Mouse (Mus musculus) fibroblast of lung, adult 2 months (primary cell): Measurements from ENCODE around the gene Nrxn2.
A peak's percentile ranks its signal among the peaks of the same experiment; 100 is the strongest.

Source experiments
- DNase-seq: peaks from one replicate; pipeline ENCODE4 v3.0.0-alpha.2; 2011; ENCODE audit warnings: low read depth

Nrxn2 gene

DNA sequence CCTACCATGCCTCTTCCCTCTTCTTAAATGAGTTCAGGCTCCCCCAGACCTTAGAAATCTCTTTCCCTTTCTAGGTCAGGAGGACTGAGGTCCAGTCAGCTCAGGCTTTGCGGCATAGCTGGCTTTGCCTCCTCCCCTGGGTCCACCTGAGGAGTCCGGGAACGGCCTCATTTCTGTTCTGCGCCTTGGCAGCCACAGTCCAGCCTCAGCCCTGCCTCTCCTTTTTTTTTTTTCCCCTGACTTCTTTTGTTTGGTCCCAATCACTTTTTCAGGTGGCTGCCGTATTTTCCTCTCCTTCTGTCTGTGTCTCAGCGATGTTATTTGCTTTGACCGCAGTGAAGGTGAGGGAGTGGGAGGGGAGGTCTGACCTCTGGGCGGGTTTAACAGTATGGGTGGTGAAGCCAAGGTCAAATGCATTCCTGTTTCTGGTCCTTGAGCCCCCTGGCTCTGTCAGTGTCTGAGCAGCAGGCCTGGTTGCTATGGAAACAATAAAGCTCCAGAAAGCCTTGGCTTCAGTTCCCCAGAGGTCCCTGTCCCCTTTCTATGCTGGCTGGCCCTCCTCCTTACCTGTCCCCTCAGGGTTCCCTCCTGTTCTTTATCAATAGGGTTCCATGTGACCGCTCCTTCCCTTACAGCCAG is 34.3 kb downstream of the Nrxn2 start:
- no peak for DNase-seq

DNA sequence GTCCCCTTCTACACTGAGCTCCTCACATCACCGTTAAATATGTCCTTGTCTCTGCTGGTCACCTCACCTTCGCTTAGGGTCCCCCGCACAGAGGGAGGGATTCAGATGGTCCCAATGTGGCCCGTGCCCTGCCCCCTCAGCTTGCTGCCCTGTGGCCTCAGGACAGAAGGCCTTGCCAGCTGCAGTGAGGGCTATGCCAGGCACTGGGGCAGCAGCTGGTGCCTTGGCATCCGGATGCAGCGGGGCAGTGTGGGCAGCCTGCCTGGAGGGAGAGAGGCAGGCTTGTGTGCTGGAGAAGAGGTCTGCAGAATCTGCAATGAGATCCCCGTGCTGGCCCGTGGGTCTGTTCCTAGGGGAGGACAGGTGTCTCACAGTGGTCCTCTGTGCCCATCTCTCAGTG is 34.8 kb downstream of the Nrxn2 start:
- DNase-seq = no peak

DNA sequence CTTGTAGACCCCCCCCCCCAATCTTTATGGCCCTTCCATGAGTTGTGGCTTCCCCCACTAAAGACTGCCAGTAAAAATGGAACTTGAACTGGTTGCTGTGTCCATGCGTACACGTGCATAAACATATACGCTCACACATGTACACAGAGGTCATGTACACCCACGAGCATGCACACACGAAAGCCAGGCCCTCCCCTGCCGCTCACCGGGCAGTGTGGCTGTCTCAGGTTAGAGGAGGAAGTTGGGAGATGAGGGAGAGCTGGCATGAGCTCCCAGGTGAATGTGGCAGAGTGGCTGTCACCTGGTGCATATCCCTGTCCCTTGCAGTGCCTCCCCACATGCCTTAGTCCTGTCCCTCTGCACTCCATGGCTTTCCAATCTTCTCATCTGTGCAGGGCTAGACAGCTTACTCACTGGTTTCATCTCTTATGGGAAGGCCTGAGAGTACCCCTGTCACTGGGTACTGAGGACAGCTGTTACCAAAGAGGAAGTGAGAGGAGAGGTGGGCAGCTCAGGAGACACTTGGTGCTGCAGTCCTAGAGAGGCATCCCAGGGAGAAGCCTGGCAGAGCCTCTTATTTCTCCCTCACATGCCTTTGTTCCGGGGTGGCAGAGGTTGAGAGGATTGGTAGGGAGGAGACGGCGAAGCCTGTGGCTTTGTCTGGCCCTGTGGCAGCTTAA is 35.6 kb downstream of the Nrxn2 start:
- DNase-seq = no peak

DNA sequence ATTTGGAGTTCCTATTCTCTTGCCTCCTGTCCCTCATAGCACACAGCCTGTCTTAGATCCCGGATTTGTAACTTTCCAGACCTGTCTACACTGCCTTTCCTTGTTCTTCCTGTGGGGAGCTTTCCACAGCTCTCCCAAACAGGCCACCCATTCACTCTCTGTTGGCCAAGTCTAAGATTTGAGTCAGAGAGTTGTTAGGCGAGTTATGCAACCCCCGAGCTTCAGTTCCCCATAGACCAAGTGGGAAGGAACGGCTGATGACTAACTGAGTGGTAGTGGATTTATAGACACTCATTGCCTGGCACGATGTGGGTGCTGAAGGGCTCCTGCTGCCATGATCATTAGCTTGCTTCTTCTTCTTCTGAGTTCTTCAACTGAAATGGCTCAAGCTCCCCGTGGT is 41.0 kb downstream of the Nrxn2 start:
- DNase-seq = peak; percentile 19

DNA sequence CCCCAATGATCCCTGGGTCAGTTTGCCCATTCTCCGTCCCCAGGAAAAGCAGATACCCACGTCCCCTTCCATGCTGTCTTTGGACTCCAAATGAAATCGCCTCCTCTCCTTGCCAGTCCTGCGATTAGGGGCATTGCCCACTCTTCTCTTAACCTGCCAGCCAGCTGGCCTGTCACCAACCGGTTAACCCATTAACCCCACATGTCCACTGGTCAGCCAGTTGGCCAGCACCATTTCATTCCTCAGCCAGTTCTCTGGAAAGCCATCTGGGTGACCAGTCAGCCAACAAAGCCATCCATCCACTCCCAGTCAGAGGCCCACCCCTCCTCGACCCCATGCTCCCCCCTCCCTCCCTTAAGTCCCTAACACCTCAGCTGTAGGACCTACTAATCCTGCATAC is 44.3 kb downstream of the Nrxn2 start:
- DNase-seq = no peak

DNA sequence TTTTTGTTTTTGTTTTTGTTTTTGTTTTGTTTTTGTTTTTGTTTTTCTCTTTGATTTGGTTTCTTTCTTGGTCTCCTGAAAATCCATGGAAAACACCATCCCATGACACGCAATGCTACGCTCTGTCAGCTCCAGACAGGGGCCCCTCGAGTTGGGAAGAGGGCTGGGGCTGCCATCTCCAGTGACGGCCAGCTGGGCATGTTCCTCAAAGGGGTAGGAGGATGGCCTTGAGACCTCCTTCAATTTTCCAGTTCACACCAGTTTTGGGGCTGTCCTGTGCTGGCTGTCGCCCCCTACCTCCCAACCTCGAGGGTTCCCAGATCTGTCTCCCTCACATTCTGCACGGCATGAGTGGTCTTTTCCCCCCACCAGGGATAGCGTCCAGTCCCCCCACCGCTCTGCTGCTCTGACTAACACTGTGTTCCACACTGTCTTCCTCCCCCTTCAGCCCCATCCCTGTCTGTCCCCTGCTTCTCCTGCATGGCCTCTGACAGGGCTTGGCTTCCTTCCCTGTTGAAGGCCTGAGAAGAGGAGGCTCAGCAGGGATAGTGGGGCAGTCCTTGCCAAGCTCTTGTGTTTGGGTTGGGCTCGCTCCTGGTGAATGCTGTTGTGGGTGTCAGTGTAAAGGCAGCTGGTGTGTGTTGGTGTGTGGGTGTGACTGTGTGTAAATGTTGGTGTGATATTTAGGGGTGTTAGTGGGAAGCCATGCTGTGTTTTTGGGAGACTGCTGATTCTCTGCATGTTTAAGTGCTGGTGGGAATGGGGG is 46.0 kb downstream of the Nrxn2 start:
- DNase-seq = no peak

DNA sequence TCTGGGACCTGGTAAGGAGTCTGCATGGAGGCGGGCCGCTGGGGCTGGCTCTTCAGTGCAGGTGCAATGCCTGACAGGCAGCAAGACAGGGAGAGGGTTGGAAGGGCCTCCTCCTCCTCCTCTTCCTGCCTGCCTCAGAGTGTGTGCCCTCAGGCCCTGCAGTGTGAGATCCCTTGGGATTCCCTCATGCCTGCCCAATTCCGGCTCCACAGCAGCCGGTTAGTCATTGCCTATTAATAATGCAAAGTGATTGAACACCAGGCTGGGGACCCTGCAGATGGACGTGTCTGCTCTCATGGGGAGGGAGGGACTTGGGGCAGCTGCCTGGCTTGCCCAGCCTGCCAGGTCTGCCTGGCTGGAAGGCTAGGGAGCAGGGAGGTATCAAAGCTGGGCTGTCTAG is 46.6 kb downstream of the Nrxn2 start:
- DNase-seq = no peak

DNA sequence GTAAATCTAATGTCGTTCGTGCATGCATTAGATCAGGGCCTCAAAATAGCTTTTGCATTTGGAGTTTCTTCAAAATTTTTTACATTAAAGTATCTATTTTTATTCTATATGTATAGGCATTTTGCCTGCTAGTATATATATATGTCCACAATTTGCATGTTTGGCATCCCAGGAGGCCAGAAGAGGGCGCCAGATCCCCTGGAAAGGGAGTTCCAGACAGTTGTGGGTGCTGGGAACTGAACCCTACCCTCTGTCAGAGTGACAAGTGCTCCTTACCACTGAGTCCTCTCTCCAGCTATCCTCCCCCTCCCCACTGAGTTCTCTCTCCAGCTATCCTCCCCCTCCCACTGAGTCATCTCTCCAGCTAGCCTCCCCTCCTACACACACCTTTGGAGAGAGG is 48.4 kb downstream of the Nrxn2 start:
- DNase-seq = no peak

DNA sequence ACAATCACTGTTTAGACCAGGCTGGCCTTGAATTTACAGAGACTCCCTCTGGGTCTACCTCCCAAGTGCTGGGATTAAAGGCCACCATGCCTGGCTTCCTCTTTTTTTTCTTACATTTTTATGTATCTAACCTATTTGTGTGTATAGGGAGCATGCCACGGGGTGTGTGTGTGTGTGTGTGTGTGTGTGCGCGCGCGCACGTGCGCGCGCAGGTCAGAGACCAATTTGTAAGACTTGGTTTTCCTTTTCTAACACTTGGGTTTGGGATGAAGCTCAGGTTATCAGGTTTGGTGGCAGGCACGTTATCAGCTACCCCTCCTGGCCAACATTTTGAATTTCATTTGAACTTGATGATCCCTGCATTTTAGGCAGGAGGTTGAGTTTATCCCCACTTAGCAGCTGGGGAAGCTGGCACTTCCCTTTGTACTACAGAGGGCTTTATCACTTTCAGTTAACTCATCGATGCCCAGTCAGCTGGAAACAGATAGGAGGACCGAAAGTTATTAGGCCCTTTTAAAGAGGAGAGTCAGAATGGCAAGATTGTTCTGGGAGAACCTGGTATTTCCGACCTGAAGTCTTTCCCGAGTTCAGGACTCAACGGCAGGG is 48.9 kb downstream of the Nrxn2 start:
- no peak for DNase-seq

DNA sequence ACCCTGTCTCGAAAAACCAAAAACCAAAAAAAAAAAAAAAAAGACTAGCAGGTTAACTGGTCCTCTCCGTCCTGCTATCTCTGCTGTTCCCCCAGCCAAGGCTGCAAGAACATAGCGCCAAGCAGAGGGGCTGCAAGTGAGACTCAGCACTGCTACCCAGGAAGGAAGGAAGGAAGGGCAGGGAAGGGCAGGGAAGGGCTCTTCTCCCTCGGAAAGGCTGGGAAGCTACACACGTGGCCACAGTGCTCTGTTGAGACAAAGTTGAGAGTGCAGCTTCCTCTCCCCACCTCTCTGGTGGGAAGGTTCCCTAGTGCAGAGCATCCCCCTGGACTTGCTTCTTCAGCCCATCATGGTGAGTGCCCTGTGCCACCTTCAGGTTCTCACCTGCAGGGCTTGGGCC is 53.1 kb downstream of the Nrxn2 start:
- no peak for DNase-seq

DNA sequence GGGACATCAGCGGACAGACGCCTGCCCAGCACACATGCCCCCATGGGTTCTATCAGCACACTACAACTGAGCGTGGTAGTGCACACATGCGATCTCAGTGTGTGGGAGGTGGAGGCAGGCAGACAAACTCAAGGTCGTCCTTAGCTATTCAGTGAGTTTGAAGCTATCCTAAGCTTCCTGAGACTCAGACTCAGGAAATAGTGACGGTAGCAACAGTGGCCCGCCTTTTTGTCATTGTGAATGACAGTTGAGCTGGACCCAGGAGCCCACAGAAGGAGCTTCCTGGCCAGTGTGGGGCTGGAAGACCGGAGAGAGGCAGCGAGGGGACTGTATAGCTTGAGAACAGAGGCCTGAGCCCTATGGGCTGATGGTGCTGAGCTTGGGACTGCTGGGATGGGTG is 54.3 kb downstream of the Nrxn2 start:
- DNase-seq = no peak

DNA sequence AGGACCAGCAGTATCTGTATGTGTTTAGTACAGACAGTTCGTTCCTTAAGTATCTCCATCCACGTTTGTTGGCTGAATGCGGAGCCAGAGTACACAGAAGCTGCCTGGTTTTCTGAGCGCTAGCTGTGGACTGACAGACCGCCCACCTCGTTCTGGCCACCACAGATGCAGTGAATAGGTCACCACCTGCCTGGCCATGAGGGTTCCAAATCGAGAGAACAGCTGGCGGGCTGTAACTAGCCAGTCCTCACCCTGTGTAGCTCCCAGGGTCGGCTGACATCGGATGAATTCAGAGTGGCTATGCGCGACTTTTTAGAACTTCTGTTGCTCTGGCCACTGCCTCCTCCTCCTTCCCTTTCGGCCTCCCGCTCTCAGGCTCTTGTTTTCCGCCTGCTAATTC is 56.2 kb downstream of the Nrxn2 start:
- no peak for DNase-seq

DNA sequence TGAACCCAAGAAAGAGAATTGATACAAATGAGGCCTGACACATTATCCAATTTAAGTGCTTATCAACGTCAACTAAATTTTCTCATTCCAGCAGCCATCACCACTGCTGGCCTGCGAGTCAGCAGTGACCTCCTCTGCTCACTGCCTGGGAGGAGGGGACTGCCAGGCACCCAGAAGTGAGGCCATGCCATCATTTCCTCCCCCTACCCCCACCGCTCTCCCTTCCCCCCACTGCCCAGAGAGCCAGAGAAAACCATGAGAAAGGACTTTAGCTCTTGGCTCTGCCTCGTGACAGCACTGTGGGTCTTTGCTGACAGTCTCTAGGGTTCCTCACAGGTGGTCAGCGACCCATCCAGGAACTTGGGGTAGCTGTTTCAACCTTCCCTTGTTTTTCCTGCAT is 56.6 kb downstream of the Nrxn2 start:
- DNase-seq = no peak

DNA sequence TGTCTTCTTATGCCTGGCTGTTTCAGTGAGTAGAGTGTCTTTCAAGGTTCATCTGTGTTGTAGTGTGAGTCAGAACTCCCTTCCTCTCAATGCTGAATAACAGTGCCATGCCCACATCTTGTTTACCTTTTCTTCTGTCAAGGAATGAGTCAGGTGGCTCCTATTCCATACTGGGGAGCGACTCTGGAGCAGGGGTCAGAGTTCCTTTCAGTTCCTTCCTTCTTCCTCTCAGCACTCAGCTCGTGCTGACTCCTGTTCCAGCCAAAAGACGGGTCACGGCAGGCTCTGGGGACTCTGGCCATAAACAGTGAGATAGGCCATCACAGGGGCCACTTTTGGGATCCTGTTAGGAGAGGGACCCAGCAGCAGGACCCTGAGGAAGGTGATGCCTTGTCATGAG is 58.5 kb downstream of the Nrxn2 start:
- no peak for DNase-seq

DNA sequence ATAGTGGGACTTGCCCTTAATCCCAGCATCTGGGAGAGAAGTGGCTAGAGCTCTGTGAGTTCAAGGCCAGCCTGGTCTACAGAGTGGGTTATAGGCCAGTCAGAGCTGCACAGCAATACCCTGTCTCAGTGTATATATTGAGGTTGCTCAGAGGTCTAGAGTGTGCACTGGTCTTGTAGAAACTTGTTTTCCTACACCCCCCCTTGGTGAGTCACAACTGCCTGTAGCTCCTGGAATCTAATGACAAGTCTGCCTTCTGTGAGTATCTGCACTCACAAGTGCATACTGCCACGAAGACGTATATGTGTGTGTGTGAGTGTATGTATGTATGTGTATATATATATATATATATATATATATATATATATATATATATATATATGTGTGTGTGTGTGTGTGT is 60.0 kb downstream of the Nrxn2 start:
- DNase-seq = no peak

DNA sequence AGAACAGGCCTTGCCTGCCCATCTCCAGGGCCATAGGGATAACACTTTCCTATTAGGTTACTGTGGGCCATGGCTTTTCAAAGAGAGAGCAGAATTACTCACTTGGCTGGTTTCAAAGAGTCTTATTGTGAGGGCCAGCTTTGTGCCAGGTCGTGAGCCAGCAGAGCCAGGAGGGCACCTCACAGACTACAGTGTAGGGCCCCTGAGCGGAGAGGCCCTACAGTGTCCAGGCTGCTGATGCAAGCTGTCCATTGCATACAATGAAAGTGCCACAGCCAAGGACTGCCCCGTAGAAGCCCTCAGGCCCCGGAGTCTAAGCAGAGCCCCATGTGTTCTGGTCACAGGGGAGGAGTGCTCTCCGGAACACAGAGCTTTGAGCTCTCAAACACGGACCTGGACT is 64.4 kb downstream of the Nrxn2 start:
- no peak for DNase-seq

DNA sequence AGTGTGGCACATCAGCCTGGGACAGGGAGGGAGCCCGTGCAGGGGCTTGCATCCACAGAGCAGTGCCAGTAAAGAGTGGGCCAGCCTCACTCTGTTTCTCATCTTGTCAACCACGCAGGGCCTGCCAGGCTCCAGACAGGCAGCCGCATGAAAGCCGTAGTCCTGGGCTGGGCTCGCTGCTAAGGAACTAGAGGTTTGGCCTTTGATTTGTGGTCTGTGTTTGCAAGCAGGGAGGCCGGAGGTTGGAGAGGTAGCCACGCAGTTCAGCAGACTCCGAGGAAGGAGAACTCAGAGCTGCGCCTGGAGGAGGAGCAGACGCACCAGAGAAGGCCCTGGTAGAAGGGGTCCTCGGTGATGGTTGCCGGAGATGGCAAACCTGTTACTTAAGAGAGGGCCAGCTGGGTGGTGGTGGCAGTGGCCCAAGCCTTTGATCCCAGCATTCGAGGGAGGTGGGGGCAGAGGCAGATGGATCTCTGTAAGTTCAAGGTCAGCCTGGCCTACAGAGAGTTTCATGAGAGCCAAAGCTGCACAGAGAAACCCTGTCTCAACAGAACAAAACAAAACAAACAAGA is 66.6 kb downstream of the Nrxn2 start:
- no peak for DNase-seq

DNA sequence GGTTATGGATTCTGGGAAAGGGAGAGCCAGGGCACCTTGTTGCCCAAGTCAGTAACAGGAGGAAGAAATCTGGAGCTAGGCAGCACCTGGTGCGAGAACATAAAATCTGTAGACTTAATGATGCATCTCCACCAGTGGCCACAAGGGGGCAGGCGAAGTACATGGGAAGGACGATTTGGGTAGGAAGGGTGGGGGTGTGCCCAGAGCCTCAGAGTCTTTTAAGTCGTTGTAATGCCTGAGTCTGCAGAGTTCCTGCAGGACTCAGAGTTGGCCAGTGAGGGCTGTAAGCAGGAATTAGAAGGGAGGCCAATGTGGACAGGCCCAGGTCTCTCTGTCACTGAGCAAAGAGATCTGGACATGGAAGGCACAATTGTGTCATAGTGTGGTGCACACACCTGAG is 70.5 kb downstream of the Nrxn2 start:
- DNase-seq = peak; percentile 57

DNA sequence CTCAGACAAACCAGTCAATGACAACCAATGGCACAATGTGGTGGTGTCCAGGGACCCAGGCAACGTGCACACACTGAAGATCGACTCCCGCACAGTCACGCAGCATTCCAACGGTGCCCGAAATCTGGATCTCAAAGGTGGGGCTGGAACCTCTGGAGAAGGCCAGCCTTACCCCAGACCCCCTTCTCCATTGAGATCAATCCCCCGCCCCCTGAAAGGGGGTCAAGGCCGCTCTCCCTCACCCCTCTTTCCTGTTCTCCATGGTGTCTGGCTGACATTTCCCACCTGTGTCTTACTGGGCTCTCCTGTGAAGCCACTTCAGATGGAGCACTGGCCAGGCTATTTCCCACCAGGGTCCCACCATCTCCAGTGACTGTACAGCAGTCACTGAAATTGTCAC is 73.0 kb downstream of the Nrxn2 start:
- DNase-seq = no peak

DNA sequence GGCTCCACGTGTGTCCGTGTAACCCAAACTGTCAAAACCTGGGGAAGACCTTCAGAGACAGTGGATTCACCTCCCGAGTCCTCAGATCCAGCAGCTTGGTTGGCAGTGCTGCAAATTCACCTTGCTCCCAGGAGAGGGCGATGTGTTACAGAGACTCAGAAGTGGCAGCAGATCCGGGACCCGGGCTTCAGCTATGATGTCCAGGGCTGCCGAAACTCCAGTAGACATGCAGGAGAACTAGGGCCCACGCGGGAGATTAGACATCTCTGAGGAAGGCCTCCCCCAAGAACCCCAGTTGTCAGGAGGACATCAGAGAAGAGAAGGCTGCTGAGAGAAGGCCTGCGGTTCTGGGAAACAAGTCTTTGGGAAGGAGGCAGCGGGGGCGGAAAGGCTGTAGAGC is 73.6 kb downstream of the Nrxn2 start:
- peak; percentile 14 for DNase-seq

DNA sequence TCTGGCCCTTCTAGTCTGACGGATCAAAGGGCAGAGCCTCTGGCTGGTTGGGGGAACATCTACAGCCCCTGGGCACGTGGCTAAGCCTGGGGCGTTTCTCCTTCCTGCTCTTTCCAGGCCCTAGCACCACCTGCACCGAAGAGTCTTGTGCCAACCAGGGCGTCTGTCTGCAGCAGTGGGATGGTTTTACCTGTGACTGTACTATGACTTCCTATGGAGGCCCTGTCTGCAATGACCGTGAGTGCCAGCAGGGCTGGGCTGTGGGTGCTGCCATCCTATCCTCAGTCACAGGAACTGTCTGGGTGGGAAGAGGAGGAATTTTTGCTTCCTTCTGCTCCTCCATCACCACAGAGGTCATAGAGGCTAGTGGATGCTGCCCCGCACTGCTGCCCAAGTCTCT is 74.7 kb downstream of the Nrxn2 start:
- no peak for DNase-seq

DNA sequence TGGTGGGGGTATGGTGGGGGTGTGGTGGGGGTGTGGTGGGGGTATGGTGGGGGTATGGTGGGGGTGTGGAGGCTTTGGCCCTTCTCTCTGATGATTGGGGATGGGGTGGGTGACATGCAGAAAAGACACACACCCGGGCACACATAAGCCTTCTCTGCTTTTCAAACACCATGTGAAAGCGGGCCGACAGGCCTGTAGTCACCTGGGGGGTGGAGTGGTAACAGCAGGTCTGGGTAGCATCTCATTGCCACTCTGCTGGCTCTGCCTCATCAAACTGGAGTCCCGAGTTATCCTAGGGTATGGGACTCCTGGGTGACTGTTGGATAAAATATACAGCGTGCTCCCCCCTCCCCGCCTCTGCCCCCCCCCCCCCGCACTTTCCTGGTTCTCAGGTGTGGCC is 75.5 kb downstream of the Nrxn2 start:
- DNase-seq = no peak
